Mouse (Mus musculus) lung, postnatal 0 days (tissue): ENCODE results near the gene Vax1.

Experiments used
- CTCF ChIP-seq: IDR thresholded peaks from 2 replicates; pipeline ENCODE4 v1.5.1; 2016; ENCODE audit warnings: antibody characterized with exemption, mild to moderate bottlenecking
- EP300 ChIP-seq: IDR thresholded peaks from 2 replicates; pipeline ENCODE4 v1.6.1; 2016; ENCODE audit warnings: antibody characterized with exemption, mild to moderate bottlenecking, control low read depth

DNA sequence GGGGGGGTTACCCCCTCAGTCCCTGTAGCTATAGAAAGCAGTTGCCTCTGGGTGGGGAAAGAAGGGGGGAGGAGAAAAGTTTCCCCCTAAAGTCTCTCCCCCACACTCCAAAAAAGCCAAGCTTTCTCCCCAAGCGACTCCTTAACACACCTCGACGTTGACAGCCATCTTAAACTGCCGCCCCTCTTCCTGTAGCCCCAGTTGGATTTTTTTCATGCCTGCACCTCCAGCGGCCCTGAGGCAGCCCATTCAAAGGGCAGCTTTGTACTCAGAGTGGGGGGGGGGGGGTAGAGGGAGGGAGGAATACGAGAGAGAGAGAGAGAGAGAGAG is 875 bp upstream of the Vax1 start:
- TF ChIP-seq CTCF, result no peak
- no peak for TF ChIP-seq EP300
